Mouse (Mus musculus) embryonic fibroblast, embryonic 13.5 days (primary cell): Measurements from ENCODE around the gene Pkd1l3.

Experiments used
- CTCF ChIP-seq: IDR thresholded peaks from 2 replicates; pipeline ENCODE4 v1.5.1; 2011; ENCODE audit warnings: mild to moderate bottlenecking, control low read depth, low read length, moderate library complexity, borderline replicate concordance; ENCODE audit not compliant: insufficient read depth
- POLR2A ChIP-seq: IDR thresholded peaks from 2 replicates; pipeline ENCODE4 v1.6.1; 2011; ENCODE audit warnings: low read depth, mild to moderate bottlenecking, control low read depth, low read length, moderate library complexity

- TF ChIP-seq CTCF (no peak), POLR2A (no peak)
These were observed 61.8 kb downstream of the Pkd1l3 start for GRCm38 (mm10) chr8:109675896-109676643.
